Mouse (Mus musculus) lung, embryonic 14.5 days (tissue): ENCODE measurements around the gene Adam1a. TPM values are rescaled to one million over a fixed set of nuclear protein-coding genes. Genes with fewer than 3 reads are reported as not detected.

Experiments used
- ATAC-seq: fragments of 200-750 bp; cut with Nextera tagmentation; 2 replicates; pipeline ENCODE4 v1.8.0; 2017; ENCODE audit warnings: mild to moderate bottlenecking, moderate TSS enrichment, moderate library complexity; ENCODE audit not compliant: insufficient read depth
- DNase-seq: peaks from one replicate; pipeline ENCODE4 v3.0.0-alpha.2; 2015
- H3K27ac ChIP-seq: fragments of 300-500 bp; sonication (generic); 2 replicates; pipeline ENCODE4 v1.5.1; 2014; ENCODE audit warnings: low read depth, mild to moderate bottlenecking, moderate library complexity
- H3K27me3 ChIP-seq: fragments of 300-500 bp; sonication (generic); 2 replicates; pipeline ENCODE4 v1.6.1; 2014; ENCODE audit warnings: low read length, control low read depth; ENCODE audit not compliant: insufficient read depth
- H3K36me3 ChIP-seq: fragments of 300-500 bp; sonication (generic); 2 replicates; pipeline ENCODE4 v1.6.1; 2014; ENCODE audit warnings: control low read depth; ENCODE audit not compliant: insufficient read depth
- H3K4me1 ChIP-seq: fragments of 300-500 bp; sonication (generic); 2 replicates; pipeline ENCODE4 v1.6.1; 2014; ENCODE audit warnings: antibody characterized with exemption, control low read depth; ENCODE audit not compliant: insufficient read depth
- H3K4me2 ChIP-seq: fragments of 300-500 bp; sonication (generic); 2 replicates; pipeline ENCODE4 v1.6.1; 2014; ENCODE audit warnings: mild to moderate bottlenecking
- H3K4me3 ChIP-seq: fragments of 300-500 bp; sonication (generic); 2 replicates; pipeline ENCODE4 v1.5.1; 2014; ENCODE audit warnings: low read depth, low read length
- H3K9ac ChIP-seq: fragments of 300-500 bp; sonication (generic); 2 replicates; pipeline ENCODE4 v1.6.1; 2014
- H3K9me3 ChIP-seq: fragments of 300-500 bp; sonication (generic); 2 replicates; pipeline ENCODE4 v1.6.1; 2016; ENCODE audit warnings: low read depth, low read length, control low read depth
- CTCF ChIP-seq: IDR thresholded peaks from 2 replicates; pipeline ENCODE4 v1.5.1; 2016; ENCODE audit warnings: antibody characterized with exemption, low read depth
- WGBS: fragments of 180-500 bp; shearing (Covaris S2); extraction: QIAGEN DNeasy Blood & Tissue Kit; methylation state at CpG from one replicate; pipeline ENCODE4 v1.1.7; 2014; 5-methylcytosine and 5-hydroxymethylcytosine counted together
- polyA plus RNA-seq: library from polyadenylated mRNA; unstranded; fragments of >200 nt; fragmentation: Nextera tagmentation; extraction: Ambion mirVana; gene quantifications from 2 replicates; pipeline ENCODE4 v1.2.1, GENCODE M21; 2014

The Adam1a gene
- 1.6 and 1.7 TPM in 2 replicates for polyA plus RNA-seq

DNA sequence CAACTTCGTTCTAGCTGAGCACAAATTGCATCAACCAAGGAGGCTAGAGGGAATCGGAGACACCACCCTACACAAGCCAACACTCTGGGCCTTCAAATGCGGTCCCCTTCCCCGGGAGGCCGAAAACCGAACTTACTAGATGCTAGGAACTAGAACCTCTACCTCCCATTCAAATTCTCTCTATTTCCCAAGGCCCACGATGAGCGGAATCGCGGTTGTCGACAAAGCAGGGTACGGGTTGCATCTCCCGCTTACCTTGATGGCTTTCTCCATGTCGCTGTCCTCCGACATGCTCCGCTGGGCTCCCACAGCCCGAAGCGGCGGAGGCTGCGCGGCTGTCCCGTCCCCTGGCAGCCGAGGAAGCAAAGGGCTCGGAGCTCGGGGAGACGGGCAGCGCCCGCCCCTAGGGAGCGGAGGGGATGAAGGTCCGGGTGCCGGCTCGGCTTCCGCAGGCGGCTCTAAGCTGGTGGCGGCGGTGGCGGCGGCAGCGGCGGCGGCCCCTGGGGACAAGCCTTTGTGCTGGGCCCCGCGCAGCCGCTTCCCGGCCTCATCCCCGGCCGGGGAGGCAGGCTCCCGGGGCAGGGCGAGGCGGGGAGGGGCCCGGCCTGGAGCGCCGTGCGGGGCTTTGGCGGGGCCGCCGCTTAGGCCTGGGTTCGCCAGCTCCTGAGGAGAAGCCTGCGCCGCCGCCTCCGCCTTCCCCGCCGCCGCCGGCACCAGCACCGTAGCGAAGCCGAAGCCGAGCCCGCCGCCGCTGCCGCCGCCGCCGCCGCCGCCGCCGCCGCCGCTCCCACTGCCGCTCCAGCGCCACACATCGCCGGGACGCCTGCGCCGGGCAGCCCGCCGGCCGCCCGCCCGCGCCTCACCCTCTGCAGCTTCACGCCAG is at the start of gene Adam1a, which contains the start of gene Gm42878:
Gene Adam1a, minus strand, starts transcription at position 573 of the 883 bp plus-strand sequence.
Gene Gm42878, minus strand, starts transcription at position 573 of the 883 bp plus-strand sequence.
- no peaks in the 10 kb centered on the region for H3K9me3 ChIP-seq
- no peaks in the 10 kb centered on the region for H3K36me3 ChIP-seq
- under 1% methylated on average over 73 of the region's 97 CpGs for WGBS
- H3K4me3 ChIP-seq, result peak within 1 kb of the TSS; percentile 99
- H3K4me2 ChIP-seq, result peak within 1 kb of the TSS; percentile 82
- DNase-seq (peak; percentile 42), ATAC-seq (peak; percentile 52)
- TF ChIP-seq CTCF, result no peak
- peak within 1 kb of the TSS; percentile 97 for H3K9ac ChIP-seq
- H3K27me3 ChIP-seq, result no peaks in the 10 kb centered on the region
- H3K27ac ChIP-seq, result peak within 1 kb of the TSS; percentile 92
- peaks cover 8% of the 10 kb centered on the region; the same call in 1 of the 2 replicates for H3K4me1 ChIP-seq

DNA sequence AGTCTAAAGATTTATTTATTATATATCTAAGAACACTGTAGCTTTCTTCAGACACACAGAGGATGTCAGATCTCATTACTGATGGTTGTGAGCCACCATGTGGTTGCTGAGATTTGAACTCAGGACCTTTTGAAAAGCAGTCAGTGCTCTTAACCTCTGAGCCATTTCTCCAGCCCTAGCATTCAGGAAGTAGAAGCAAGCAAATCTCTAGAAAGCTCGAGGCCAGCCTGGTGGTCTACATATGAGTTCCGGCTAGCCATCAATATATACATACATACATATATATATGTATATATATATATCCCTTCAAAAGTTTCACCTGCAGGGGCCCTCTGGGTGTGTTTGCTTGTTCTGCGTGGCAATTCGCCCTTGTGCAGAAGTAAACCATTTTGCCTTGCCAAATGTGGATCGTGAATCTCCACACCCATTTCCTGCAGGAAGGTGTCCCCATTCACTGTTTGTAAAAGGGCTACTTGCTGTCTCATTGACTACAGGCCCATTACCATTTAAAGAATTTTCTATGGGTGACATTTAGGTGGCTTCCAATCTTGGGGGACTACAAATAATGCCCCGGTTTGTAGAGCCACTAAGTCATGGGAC is 49.5 kb upstream of the Adam1a start:
- no peak overlapping the region for H3K4me2 ChIP-seq
- no peaks in the 10 kb centered on the region for H3K4me1 ChIP-seq
- WGBS, result 77% methylated on average over 6 of the region's 6 CpGs
- ATAC-seq (no peak), DNase-seq (no peak)
- H3K27ac ChIP-seq, result no peak overlapping the region
- TF ChIP-seq CTCF, result no peak
- H3K9me3 ChIP-seq, result no peaks in the 10 kb centered on the region
- no peaks in the 10 kb centered on the region for H3K36me3 ChIP-seq
- no peaks in the 10 kb centered on the region for H3K27me3 ChIP-seq
- no peak overlapping the region for H3K4me3 ChIP-seq
- H3K9ac ChIP-seq, result no peak overlapping the region

GRCm38 (mm10) chr5:121593451-121594401 is 48.4 kb upstream of the Adam1a start, which contains the start of gene Aldh2:
Aldh2 (minus strand) TSS chr5:121593824.
- H3K4me2 ChIP-seq, result peak within 1 kb of the TSS; percentile 93

DNA sequence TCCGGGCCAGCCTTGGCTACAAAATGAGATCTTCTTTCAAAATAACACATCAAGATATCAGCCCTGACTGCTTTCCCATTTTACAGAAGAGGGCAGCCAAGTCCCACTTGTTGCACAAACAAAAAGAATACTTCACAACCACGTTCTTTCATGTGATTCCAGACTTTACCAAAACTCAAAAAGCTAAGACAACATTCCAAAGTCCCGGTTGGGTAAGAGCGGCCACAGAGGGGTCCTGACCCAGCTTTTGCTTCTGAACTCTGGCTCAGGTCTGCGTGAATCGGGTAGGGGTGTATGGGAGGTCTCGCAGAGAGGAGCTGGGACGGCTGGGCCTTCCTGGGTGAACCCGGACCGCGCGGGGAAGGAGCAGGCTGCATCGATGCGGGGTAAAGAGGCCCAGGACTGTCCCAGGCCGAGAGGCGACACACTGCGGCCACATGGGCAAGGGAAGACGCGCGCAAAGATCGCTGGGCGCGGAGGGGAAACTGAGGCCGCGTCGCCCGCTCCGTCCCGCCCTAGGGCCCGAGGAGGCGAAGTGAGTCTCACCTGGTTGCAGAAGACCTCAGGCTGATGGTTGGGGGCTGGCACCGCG is 47.6 kb upstream of the Adam1a start:
- no peaks in the 10 kb centered on the region for H3K27me3 ChIP-seq
- TF ChIP-seq CTCF, result no peak
- DNase-seq (no peak), ATAC-seq (peak; percentile 70)
- H3K9ac ChIP-seq, result peak overlapping the region; percentile 86
- WGBS, result 3% methylated on average over 33 of the region's 33 CpGs
- H3K36me3 ChIP-seq, result no peaks in the 10 kb centered on the region
- H3K4me3 ChIP-seq, result peak overlapping the region; percentile 78
- peak overlapping the region; percentile 44 for H3K27ac ChIP-seq
- no peaks in the 10 kb centered on the region for H3K4me1 ChIP-seq
- H3K9me3 ChIP-seq, result no peaks in the 10 kb centered on the region
- peak overlapping the region; percentile 93 for H3K4me2 ChIP-seq

More at GRCm38 (mm10) chr5:121593451-121594401, 48.4 kb upstream of the Adam1a start, which contains the start of gene Aldh2:
- H3K4me1 ChIP-seq, result no peaks in the 10 kb centered on the region
- H3K27ac ChIP-seq, result peak within 1 kb of the TSS; percentile 44
- no peaks in the 10 kb centered on the region for H3K27me3 ChIP-seq
- ATAC-seq, result peak; percentile 89
- DNase-seq, result peak; percentile 94
- WGBS, result 3% methylated on average over 47 of the region's 47 CpGs
- H3K4me3 ChIP-seq, result peak within 1 kb of the TSS; percentile 78
- H3K9ac ChIP-seq, result peak within 1 kb of the TSS; percentile 86
- no peaks in the 10 kb centered on the region for H3K36me3 ChIP-seq
- TF ChIP-seq CTCF, result peak; percentile 39
- no peaks in the 10 kb centered on the region for H3K9me3 ChIP-seq

DNA sequence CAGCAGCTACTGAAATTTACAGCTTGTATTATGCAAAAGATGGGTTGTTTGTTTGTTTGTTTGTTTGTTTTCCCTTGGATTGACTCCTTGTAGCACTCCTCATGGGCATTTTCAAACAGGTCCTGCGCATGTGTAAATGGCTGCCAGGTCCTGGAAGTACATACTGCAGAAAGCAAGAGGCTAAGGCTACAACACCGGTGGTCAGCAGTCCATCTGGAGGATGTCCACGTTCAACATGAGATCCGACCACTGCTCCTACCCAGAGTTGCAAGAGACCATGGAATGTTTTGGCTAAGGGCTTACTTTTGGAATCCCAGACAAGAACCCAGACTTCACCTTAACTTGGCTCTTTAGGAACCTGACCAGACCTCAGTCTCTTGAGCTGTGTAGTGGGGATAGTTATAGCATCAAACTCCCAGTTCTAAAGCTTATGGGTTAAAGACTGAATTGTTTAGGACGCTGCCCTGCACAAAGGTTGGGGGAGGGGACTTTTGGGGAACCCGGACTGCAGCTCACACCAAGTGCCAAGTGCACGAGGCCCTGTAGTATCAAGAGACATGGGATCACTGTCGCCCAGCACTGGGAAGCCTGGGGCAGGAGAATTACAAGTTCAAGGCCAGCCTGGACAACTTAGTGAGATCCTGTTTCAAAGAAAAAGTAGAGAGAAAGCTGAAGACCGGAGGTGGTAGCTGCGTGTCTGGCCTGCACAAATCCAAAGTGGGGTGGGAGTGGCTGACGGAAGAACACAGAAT is 47.0 kb upstream of the Adam1a start:
- DNase-seq, result peak; percentile 42
- Histone ChIP-seq H3K4me2 (peak overlapping the region; percentile 93), H3K9me3 (no peaks in the 10 kb centered on the region), H3K27me3 (no peaks in the 10 kb centered on the region), H3K4me3 (peak overlapping the region; percentile 78), H3K9ac (peak overlapping the region; percentile 86; the same call in 1 of the 2 replicates), H3K27ac (no peak overlapping the region), H3K4me1 (peaks cover 4% of the 10 kb centered on the region; the same call in 1 of the 2 replicates), H3K36me3 (no peaks in the 10 kb centered on the region)
- ATAC-seq, result no peak
- 52% methylated on average over 11 of the region's 11 CpGs for WGBS
- no peak for TF ChIP-seq CTCF
